Mouse (Mus musculus) gastrocnemius, postnatal 25 days (tissue): ENCODE measurements around the gene Syt6. TPM values are rescaled to one million over a fixed set of nuclear protein-coding genes. Genes with fewer than 3 reads are reported as not detected.

Experiments
- DNase-seq: peaks from one replicate; pipeline ENCODE4 v3.0.0; 2022
- long read RNA-seq, 2 experiments: library from polyadenylated mRNA; stranded (forward); transcript quantifications; one replicate each; pipeline ENCODE4 v2.0.0; 2021
- total RNA-seq, 2 experiments: library from RNA; stranded (reverse); gene quantifications; 1 replicate in 1 of 2; 2 replicates in 1 of 2; pipeline ENCODE4 v1.2.3; 2021

Syt6 gene
- total RNA-seq = not detected
- long read RNA-seq, experiment 1 = 0 reads
- long read RNA-seq, experiment 2 = 0 reads

DNA sequence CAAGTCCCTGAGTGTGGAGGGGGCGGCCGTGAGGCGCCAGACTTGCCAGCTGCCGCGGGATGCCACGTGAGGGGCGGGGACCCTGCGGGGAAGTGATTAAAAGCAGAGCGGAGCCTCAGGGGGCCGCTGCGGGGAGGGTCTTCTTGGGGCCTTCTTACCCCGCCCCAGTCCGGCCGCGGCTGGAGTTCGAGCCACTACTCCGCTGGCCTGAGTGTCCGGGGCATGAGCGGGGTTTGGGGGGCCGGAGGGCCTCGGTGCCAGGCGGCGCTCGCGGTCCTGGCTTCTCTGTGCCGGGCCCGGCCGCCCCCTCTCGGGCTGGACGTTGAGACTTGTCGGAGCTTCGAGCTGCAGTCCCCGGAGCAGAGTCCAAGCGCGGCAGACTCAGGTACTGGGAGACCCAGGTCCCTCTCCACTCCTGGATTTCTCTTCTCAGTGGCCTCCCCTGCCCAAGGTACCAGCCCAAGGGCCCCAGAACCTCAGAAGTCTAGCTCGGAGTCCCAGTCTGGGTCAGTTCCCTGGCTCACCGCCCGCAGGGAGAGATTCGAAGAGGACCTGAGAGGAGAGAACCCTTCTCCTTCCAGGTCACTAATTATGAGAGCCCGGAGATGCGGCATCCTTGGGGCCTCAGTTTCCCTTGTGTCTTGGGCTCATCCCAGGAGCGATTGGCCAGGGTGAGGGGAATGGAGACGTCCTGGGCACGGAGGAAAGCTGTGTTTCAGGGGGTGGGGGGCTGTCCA lies at the start of gene Syt6:
Gene Syt6 (plus strand): TSS at position 76 of the 737 bp plus-strand sequence.
- DNase-seq = no peak

GRCm38 (mm10) chr3:103526201-103526704 lies 48.8 kb upstream of the Syt6 start:
- no peak for DNase-seq

- no peak for DNase-seq
Measured at GRCm38 (mm10) chr3:103526864-103527263, 48.2 kb upstream of the Syt6 start.

GRCm38 (mm10) chr3:103534036-103534435 lies 41.0 kb upstream of the Syt6 start:
- no peak for DNase-seq

DNA sequence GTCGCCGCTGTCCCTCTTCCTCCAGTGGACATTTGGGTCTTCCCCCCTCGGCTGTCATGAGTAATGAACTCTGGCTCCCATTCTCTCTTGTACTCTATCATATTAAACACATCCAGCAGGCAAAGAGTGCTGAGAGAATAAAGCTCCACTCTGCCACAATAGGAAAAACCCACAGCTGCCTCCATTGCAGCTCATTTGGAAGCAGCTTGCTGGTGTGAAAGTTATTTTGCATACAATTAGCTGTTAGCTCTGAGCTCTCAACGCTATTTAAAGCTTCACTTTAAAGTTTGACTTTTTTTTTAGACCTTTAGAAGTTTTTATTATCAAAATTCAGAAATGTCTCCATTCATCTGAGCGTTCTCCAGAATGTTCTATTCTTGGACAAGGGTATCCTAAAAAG lies 39.8 kb upstream of the Syt6 start:
- DNase-seq = no peak

GRCm38 (mm10) chr3:103539148-103539547 lies 35.9 kb upstream of the Syt6 start:
- DNase-seq = no peak

DNA sequence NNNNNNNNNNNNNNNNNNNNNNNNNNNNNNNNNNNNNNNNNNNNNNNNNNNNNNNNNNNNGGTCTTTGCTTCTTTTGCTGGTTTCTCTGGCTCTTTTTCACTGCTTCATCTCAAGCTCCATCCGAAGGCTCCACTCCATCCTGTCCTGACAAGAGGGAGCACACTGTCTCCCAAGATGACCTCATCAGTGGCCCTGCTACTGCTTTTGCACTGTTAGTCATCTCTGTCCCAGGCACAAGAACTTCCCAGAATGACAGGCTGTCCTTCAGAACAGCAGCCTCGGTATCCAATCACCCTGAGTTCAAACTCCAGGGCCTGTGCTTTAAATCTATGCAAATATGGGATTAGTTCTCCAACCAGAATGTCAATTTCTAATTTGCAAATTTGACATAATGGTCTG lies 28.9 kb upstream of the Syt6 start:
- DNase-seq = no peak

GRCm38 (mm10) chr3:103546626-103547025 lies 28.4 kb upstream of the Syt6 start:
- no peak for DNase-seq

GRCm38 (mm10) chr3:103550236-103550635 lies 24.8 kb upstream of the Syt6 start:
- no peak for DNase-seq

- no peak for DNase-seq
Measured at GRCm38 (mm10) chr3:103567226-103567625, 7.8 kb upstream of the Syt6 start.

- no peak for DNase-seq
Measured at GRCm38 (mm10) chr3:103572526-103572925, 2.5 kb upstream of the Syt6 start.

DNA sequence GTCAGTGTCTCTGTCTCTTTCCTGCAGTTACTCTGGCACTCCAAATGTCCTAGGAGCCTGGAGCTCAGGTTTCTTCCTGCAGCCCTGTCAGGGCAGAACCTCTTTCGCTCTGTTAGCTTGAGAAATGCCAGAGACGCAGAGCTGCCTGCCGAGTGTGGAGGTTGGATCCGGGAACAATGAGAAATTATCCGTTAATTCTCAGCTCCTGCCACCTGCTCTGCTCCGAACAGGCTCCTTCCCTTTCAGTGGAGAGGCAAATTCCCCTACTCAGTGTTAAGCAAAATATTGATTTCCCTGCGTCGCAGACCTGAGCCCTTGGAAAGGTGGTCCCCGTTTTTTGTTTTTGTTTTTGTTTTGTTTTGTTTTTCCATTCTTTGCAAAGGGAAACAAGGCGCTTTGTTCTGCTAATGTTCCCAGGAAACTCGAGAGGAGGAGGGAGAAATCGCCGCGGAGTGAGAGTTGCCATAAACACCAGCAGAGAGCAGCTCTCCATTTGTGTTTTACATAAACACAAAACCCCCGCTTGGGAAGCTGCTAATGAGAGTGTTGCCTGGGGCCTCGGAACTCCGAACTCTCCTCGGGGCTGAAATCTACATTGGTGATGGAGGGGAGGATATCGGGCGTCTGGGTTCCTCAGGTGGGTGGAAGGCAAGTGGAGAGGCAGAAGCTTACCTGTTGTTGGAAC lies 1.8 kb upstream of the Syt6 start:
- DNase-seq = no peak

DNA sequence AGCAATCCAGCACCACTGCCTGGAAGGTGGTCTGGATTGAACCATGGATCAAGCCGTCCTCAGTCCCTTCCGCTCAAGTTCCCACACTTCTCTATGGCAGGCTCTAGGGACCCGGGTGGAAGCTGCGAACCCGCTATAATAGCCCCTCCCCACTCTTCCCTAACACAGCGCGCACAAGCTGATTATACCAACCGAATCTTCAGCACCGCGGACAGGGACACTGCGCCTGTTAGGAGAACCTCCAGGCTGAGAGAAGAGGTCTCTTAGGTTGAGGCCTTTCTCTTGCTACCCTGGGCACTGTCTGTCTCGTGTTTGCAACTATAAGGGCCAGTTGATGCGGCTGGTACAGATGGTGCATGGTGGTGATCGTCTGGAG lies 1.3 kb upstream of the Syt6 start:
- DNase-seq = peak; percentile 26

GRCm38 (mm10) chr3:103574566-103575155 lies 370 bp upstream of the Syt6 start:
- DNase-seq = no peak

DNA sequence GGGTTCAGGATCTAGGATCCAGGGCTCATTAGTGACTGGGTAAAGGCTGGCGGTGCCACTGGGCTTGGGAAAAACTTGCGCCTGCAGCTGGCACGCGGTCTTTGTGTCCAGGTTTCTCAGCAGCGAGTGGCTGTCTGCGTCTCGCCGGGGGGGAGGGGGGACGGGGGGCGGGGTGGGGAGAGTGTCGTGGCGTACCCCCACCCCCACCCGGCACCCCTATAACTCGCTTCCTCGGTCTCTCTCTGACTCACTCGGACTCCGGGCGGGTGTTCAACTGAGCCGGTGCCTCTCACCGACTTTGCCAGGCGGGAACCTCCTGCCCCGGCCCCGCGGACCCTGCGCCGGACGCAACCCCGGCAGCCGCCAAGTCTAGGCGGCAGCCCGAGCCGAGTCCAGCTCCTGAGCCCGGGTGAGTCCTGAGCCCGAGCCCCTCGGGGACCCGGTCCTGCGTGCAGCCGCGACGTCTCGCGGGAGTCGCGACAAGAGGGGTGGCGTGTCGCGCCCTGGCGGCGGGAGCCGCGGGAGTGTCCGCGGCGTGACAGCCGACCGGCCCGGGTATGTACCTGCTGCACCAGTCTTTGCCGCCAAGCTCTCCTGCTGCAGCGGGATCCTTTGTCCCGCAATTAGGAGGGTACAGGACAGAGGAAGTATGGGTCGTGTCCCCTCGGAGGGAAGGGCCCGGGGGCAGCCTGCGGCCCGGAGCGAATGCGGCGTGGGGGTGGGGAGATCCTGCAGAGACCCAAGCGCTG lies 1.0 kb downstream of the Syt6 start:
- no peak for DNase-seq

DNA sequence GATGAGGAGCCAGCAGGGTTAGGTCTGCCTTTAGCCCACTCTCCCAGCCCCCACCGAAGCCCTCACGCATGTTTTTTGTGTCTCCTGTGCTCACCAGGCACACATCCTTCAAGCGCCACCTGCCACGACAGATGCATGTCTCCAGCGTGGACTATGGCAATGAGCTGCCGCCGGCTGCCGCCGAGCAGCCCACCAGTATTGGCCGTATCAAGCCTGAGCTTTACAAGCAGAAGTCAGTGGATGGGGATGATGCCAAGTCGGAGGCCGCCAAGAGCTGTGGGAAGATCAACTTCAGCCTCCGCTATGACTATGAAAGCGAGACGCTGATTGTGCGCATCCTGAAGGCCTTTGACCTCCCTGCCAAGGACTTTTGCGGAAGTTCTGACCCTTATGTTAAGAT lies 12.1 kb downstream of the Syt6 start:
- DNase-seq = no peak

GRCm38 (mm10) chr3:103587672-103588071 lies 12.6 kb downstream of the Syt6 start:
- DNase-seq = no peak

DNA sequence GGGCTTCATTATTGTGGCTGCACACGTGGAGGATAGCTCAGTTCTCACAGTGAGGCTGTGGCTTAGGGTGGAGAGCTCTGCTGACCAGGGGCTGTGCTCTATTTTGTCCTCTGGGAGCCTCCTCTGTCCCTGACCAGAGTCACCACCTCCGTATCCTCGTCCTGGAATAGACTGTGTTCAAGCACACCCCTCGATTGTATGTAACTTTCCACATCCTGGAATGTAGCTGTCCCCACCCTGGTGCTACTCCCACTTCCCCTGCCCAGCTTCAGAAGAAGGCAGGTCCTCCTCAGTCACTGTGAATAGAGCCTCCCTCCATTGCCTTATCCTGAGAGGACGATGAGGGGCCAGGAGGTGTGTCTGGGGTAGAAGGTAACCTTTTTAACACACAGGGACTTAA lies 14.6 kb downstream of the Syt6 start:
- no peak for DNase-seq

GRCm38 (mm10) chr3:103592636-103593035 lies 17.6 kb downstream of the Syt6 start:
- DNase-seq = no peak

DNA sequence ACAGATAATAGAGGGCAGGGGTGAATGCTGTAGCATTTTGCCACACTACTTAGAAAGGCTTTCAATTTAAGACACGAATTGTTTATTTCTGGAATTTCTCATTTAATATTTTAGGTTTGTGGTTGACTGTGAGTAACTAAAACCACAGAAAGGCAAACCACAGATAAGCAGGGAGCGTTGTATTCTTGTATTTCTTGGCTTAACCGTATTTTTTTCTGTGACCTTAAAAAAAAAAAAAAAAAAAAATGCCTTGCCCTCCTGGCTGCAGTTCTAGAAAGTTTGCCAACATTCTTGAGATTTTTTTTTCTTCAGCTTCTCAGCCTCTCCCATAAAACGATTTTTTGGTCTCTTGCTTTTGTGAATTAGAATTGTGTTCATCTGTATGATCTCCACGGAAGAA lies 18.6 kb downstream of the Syt6 start:
- no peak for DNase-seq

DNA sequence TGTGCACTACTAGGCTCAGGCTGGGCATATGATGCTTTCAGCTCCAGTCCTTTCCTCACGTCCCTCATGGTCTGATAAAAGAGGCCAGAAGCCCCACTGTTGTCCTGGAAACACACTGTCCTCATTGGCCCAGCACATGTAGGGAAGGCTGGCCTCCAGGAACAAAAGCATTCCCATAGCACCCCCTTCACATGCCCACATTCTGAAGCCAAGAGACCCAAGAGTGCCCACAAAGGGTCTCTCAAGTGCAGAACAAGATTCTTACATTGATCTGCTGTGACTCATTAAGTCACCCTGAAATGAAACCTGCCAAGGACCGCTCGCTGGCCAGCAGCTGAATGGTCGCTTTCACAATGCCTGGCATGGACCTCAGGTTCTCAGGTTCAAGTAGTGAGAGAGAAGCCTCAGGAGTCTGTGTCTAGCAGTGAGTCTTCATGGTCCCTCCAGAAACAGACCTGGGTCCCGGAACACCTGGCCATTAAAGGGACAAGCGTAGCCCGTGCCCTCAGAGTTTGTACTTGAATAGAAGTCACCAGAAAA lies 20.3 kb downstream of the Syt6 start:
- DNase-seq = no peak

DNA sequence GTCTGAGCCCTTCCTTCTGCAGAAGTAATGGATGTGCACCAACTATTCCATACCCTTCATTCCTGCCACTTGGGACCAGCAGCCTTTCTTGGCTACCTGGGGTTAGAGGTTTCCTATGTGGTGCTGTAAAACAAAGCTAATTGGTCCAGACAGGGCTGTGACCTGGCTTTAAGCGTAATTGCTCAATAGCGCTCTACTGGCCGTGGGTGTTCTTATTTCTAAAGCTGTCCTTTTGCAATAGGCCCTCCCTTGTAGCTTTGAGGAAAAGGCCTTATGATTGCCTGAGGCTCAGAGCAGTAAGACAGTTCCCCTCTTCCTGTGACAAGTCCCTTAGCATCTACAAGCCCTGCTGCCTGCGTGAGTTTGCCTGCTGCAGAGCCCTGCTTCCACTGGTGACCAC lies 22.6 kb downstream of the Syt6 start:
- DNase-seq = no peak
